ENCODE assay signal across 25 mouse cellular contexts in the genomic region with DNA sequence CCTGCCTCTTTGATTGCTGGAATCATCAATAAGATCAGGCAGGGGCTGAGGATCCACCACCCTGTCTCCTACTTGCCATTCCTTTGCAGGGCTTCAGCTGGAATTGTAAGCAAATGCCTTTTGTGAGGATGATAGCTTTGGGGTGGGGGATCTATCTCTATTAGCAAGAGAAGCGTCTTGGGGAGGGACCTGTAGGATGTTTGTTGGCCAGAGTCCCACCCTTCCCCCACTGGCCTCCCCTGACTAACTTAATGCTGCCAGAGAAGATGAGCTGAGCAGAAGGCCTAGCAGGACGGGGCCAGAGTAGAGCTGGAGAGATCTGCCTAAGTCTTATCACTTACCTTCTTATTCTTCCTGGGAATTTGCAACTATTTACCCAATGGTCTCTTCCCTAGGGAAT. TPM values are rescaled to one million over a fixed set of nuclear protein-coding genes. Genes with fewer than 3 reads are reported as not detected.
"Had no signal": no experiment of that assay in that cellular context is flagged by ENCODE, and none has a peak within 500 bp of the region (broad histone marks: within the 10 kb centered on the region; RNA-seq: fewer than 3 reads in every experiment).

No protein-coding gene starts in this region.

- H3K4me3 ChIP-seq: heart, embryonic 12.5 days; hindbrain, embryonic 10.5 days; hindbrain, embryonic 12.5 days; intestine, embryonic 15.5 days; layer of hippocampus, adult 2 months; left cerebral cortex, adult 2 months; limb, embryonic 10.5 days; limb, embryonic 12.5 days; liver, embryonic 13.5 days; liver, embryonic 15.5 days had no signal

- H3K4me2 ChIP-seq: heart, embryonic 12.5 days; hindbrain, embryonic 12.5 days; hindbrain, embryonic 14.5 days; intestine, embryonic 15.5 days; limb, embryonic 12.5 days; liver, embryonic 11.5 days; liver, embryonic 13.5 days; liver, embryonic 15.5 days had no signal

- H3K27me3 ChIP-seq: heart, embryonic 12.5 days; hindbrain, embryonic 12.5 days; intestine, embryonic 15.5 days; limb, embryonic 12.5 days; liver, embryonic 13.5 days; liver, embryonic 15.5 days had no signal

- H3K27ac ChIP-seq: hindbrain, embryonic 10.5 days; hindbrain, embryonic 12.5 days; hindbrain, embryonic 14.5 days; intestine, embryonic 15.5 days; layer of hippocampus, adult 2 months; left cerebral cortex, adult 2 months; limb, embryonic 10.5 days; limb, embryonic 12.5 days; liver, embryonic 13.5 days; liver, embryonic 15.5 days had no signal

- H3K4me1 ChIP-seq: hindbrain, embryonic 12.5 days; intestine, embryonic 15.5 days; limb, embryonic 10.5 days; limb, embryonic 12.5 days; liver, embryonic 13.5 days; liver, embryonic 15.5 days had no signal

- ATAC-seq: hindbrain, embryonic 16.5 days; inflammation-experienced regulatory T-cells, adult 6 months; intestine, embryonic 15.5 days; intestine, postnatal 0 days; liver, postnatal 0 days had no signal

- H3K36me3 ChIP-seq: intestine, embryonic 15.5 days; liver, embryonic 13.5 days; liver, embryonic 15.5 days had no signal

- H3K9ac ChIP-seq: heart, embryonic 12.5 days; hindbrain, embryonic 12.5 days; hindbrain, embryonic 14.5 days; intestine, embryonic 15.5 days; limb, embryonic 12.5 days; liver, embryonic 13.5 days; liver, embryonic 15.5 days; liver, postnatal 0 days had no signal

- DNase-seq: gastrocnemius, postnatal 25 days; heart, postnatal 10 days; heart, postnatal 4 days; kidney, adult 18-20 months; kidney, adult 8-10 months; kidney, postnatal 10 days; kidney, postnatal 25 days; kidney, postnatal 4 days; liver; liver, embryonic 13.5 days; liver, postnatal 0 days had no signal

- H3K9me3 ChIP-seq: heart, embryonic 12.5 days; hindbrain, embryonic 10.5 days; hindbrain, embryonic 12.5 days; intestine, embryonic 15.5 days; limb, embryonic 10.5 days; limb, embryonic 12.5 days; liver, embryonic 13.5 days; liver, embryonic 15.5 days had no signal

RNA-seq across cellular contexts. Expression of gene Synm, which starts 37.4 kb away (rescaled TPM):
- polyA plus RNA-seq: inflammation-experienced regulatory T-cells, adult 6 months had no signal
